Mouse (Mus musculus): ENCODE results near the gene Fzd2.

DNA sequence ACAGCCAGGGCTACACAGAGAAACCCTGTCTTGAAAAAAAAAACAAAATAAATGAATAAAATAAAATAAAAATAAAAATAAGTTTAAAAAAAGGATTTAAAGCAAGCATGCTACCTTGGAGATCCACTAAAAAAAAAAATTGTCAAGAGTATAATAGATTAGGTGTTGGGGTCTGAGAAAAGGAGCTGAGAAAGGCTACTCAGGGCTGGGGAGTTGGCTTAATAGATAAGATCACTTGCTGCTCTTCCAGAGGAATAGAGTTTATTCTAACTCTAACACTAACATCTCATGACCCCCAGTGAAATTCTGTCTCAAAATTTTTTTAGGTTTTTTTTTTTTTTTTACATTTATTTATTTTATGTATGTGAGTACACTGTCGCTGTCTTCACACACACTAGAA, 37.9 kb upstream of the Fzd2 start:
- TF ChIP-seq CTCF (IDR thresholded peaks at IDR 0.05) (no peak), EP300 (IDR thresholded peaks at IDR 0.05; ENCODE audit: insufficient read depth, low read depth, low read length) (no peak)
